Mouse (Mus musculus): ENCODE measurements around the gene Ctc1. TPM values are rescaled to one million over a fixed set of nuclear protein-coding genes. Genes with fewer than 3 reads are reported as not detected.

Ctc1 gene
- polyA plus RNA-seq, 1 experiment, result 38.1 TPM

GRCm38 (mm10) chr11:68975085-68975484 is 40.6 kb upstream of the Ctc1 start, which contains the start of gene Rangrf:
Gene Rangrf (minus strand): TSS chr11:68975185.
- no peak within 1 kb of the TSS for H3K4me3 ChIP-seq (replicated peaks; ENCODE audit: control insufficient read depth, low read depth, low read length)
- H3K27ac ChIP-seq (ENCODE audit: control insufficient read depth, insufficient read depth, low read depth, low read length, poor library complexity), result no peak within 1 kb of the TSS
- TF ChIP-seq CTCF (IDR thresholded peaks at IDR 0.05; ENCODE audit: control insufficient read depth, insufficient read depth, low read length) (no peak), POLR2A (IDR thresholded peaks at IDR 0.05; ENCODE audit: borderline replicate concordance, control insufficient read depth, low read depth, low read length) (no peak)
- WGBS, result 81% methylated on average over 7 of the region's 7 CpGs
- H3K4me1 ChIP-seq (ENCODE audit: control insufficient read depth, insufficient read depth, low read length), result no peaks in the 10 kb centered on the region

- TF ChIP-seq CTCF (IDR thresholded peaks at IDR 0.05; ENCODE audit: control insufficient read depth, insufficient read depth, low read length) (no peak), POLR2A (IDR thresholded peaks at IDR 0.05; ENCODE audit: borderline replicate concordance, control insufficient read depth, low read depth, low read length) (no peak)
- 81% methylated on average over 1 of the region's 1 CpGs for WGBS
- H3K4me3 ChIP-seq (replicated peaks; ENCODE audit: control insufficient read depth, low read depth, low read length), result no peak overlapping the region
These were observed 40.1 kb upstream of the Ctc1 start for GRCm38 (mm10) chr11:68975601-68976000.

DNA sequence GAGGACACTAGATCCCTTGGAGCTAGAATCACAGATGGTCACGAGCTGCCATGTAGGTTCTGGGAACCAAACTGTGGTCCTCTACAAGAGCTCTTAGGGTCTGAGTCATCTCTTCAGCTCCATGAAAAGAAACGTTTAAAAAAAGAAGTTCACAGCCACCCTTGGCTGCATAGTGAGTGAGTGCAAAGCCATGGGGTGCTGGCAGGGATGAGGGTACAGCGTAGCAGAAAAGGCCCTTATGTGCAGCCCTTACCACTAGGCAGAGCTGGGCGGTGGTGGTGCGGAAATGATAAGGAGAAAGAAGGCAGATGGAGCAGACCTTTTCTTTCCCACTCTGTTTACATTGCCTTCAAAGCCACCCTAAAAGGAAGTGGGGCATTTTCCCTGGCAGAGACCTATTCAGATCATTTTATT is 36.4 kb upstream of the Ctc1 start:
- no peak overlapping the region for H3K4me3 ChIP-seq (replicated peaks; ENCODE audit: control insufficient read depth, low read depth, low read length)
- H3K4me1 ChIP-seq (ENCODE audit: control insufficient read depth, insufficient read depth, low read length), result peaks cover 1% of the 10 kb centered on the region; the same call in 1 of the 2 replicates
- no peak overlapping the region for H3K27ac ChIP-seq (ENCODE audit: control insufficient read depth, insufficient read depth, low read depth, low read length, poor library complexity)
- TF ChIP-seq CTCF (IDR thresholded peaks at IDR 0.05; ENCODE audit: control insufficient read depth, insufficient read depth, low read length) (no peak), POLR2A (IDR thresholded peaks at IDR 0.05; ENCODE audit: borderline replicate concordance, control insufficient read depth, low read depth, low read length) (no peak)
- 22% methylated on average over 5 of the region's 5 CpGs for WGBS

More at GRCm38 (mm10) chr11:68975601-68976000, 40.1 kb upstream of the Ctc1 start:
- no peaks in the 10 kb centered on the region for H3K4me1 ChIP-seq (ENCODE audit: control insufficient read depth, insufficient read depth, low read length)
- H3K27ac ChIP-seq (ENCODE audit: control insufficient read depth, insufficient read depth, low read depth, low read length, poor library complexity), result no peak overlapping the region

GRCm38 (mm10) chr11:68980919-68981318 is 34.8 kb upstream of the Ctc1 start:
- H3K4me3 ChIP-seq (replicated peaks; ENCODE audit: control insufficient read depth, low read depth, low read length), result no peak overlapping the region
- no peak overlapping the region for H3K27ac ChIP-seq (ENCODE audit: control insufficient read depth, insufficient read depth, low read depth, low read length, poor library complexity)
- peaks cover 1% of the 10 kb centered on the region; the same call in 1 of the 2 replicates for H3K4me1 ChIP-seq (ENCODE audit: control insufficient read depth, insufficient read depth, low read length)
- 61% methylated on average over 3 of the region's 3 CpGs for WGBS
- TF ChIP-seq POLR2A (IDR thresholded peaks at IDR 0.05; ENCODE audit: borderline replicate concordance, control insufficient read depth, low read depth, low read length), result no peak
- TF ChIP-seq CTCF (IDR thresholded peaks at IDR 0.05; ENCODE audit: control insufficient read depth, insufficient read depth, low read length), result no peak

GRCm38 (mm10) chr11:68982639-68983369 is 32.9 kb upstream of the Ctc1 start:
- H3K4me1 ChIP-seq (ENCODE audit: control insufficient read depth, insufficient read depth, low read length), result peaks cover 1% of the 10 kb centered on the region; the same call in 1 of the 2 replicates
- H3K4me3 ChIP-seq (replicated peaks; ENCODE audit: control insufficient read depth, low read depth, low read length), result no peak overlapping the region
- no peak overlapping the region for H3K27ac ChIP-seq (ENCODE audit: control insufficient read depth, insufficient read depth, low read depth, low read length, poor library complexity)
- TF ChIP-seq CTCF (IDR thresholded peaks at IDR 0.05; ENCODE audit: control insufficient read depth, insufficient read depth, low read length) (peak; percentile 82), POLR2A (IDR thresholded peaks at IDR 0.05; ENCODE audit: borderline replicate concordance, control insufficient read depth, low read depth, low read length) (no peak)
- WGBS, result 20% methylated on average over 4 of the region's 4 CpGs

GRCm38 (mm10) chr11:68987365-68987882 is 28.3 kb upstream of the Ctc1 start:
- TF ChIP-seq CTCF (IDR thresholded peaks at IDR 0.05; ENCODE audit: control insufficient read depth, insufficient read depth, low read length) (no peak), POLR2A (IDR thresholded peaks at IDR 0.05; ENCODE audit: borderline replicate concordance, control insufficient read depth, low read depth, low read length) (no peak)
- WGBS, result 90% methylated on average over 11 of the region's 11 CpGs
- Histone ChIP-seq H3K4me1 (ENCODE audit: control insufficient read depth, insufficient read depth, low read length) (peaks cover 1% of the 10 kb centered on the region; the same call in 1 of the 2 replicates), H3K27ac (ENCODE audit: control insufficient read depth, insufficient read depth, low read depth, low read length, poor library complexity) (no peak overlapping the region), H3K4me3 (replicated peaks; ENCODE audit: control insufficient read depth, low read depth, low read length) (no peak overlapping the region)

GRCm38 (mm10) chr11:68988341-68988740 is 27.4 kb upstream of the Ctc1 start:
- H3K27ac ChIP-seq (ENCODE audit: control insufficient read depth, insufficient read depth, low read depth, low read length, poor library complexity), result no peak overlapping the region

GRCm38 (mm10) chr11:68993122-68993521 is 22.6 kb upstream of the Ctc1 start:
- H3K4me1 ChIP-seq (ENCODE audit: control insufficient read depth, insufficient read depth, low read length), result no peaks in the 10 kb centered on the region
- H3K27ac ChIP-seq (ENCODE audit: control insufficient read depth, insufficient read depth, low read depth, low read length, poor library complexity), result no peak overlapping the region
- no peak for TF ChIP-seq POLR2A (IDR thresholded peaks at IDR 0.05; ENCODE audit: borderline replicate concordance, control insufficient read depth, low read depth, low read length)
- no peak for TF ChIP-seq CTCF (IDR thresholded peaks at IDR 0.05; ENCODE audit: control insufficient read depth, insufficient read depth, low read length)
- no peak overlapping the region for H3K4me3 ChIP-seq (replicated peaks; ENCODE audit: control insufficient read depth, low read depth, low read length)
- WGBS, result 91% methylated on average over 7 of the region's 7 CpGs

More at GRCm38 (mm10) chr11:68988341-68988740, 27.4 kb upstream of the Ctc1 start:
- no peak for TF ChIP-seq POLR2A (IDR thresholded peaks at IDR 0.05; ENCODE audit: borderline replicate concordance, control insufficient read depth, low read depth, low read length)
- H3K4me1 ChIP-seq (ENCODE audit: control insufficient read depth, insufficient read depth, low read length), result no peaks in the 10 kb centered on the region
- WGBS, result 94% methylated on average over 17 of the region's 17 CpGs
- no peak overlapping the region for H3K4me3 ChIP-seq (replicated peaks; ENCODE audit: control insufficient read depth, low read depth, low read length)
